Mouse (Mus musculus): Measurements from ENCODE around the gene Exoc6b.

DNA sequence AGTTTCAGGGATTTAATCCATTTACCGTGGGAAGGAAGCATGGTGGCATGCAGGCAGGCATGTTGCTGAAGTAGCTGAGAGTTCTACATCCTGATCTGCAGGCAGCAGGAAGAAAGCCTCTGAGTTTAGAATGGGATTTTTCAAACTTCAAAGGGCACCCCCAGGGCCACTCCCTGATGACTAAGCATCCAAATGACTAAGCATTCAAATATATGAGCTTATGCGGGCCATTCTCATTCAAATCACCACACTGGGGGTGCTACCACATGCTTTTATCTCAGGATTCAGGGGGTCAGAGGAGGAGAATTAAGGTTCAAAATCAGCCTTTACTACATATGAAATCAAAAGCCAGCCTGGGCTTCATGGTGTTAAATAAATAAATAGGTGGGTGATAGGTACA lies 5.7 kb upstream of the Exoc6b start:
- TF ChIP-seq CTCF (IDR thresholded peaks at IDR 0.05; ENCODE audit: low read depth) (no peak), EP300 (optimal IDR thresholded peaks at IDR 0.05) (no peak)

All from stomach, postnatal 0 days (tissue).